28 mouse cellular contexts compared by ENCODE assay signal in the genomic region with DNA sequence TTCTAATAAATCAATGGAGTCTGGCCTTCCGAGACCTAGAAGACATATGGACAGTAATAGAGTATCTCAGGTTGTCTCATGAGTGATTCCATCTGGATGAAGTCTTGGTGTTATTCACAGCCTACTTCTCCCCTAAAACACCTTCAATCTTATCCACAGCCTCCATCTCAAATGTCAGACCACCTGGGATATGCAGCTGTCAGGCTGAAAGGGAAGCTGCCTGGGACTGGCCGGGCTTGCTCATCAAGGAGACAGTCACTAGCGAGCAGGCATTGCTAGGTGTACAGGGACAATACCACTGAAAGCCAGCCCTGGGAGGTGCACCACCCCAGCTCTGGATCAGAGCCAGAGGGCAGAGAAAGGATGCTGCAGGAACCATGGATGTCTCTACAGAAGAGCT.
A peak's percentile ranks its signal among the peaks of the same experiment; 100 is the strongest.
DNase-seq lines count a peak whose midpoint lies in the region; ATAC-seq lines count a peak whose summit lies in the region.
"Had no signal": no experiment of that assay in that cellular context is flagged by ENCODE, and none has a peak within 500 bp of the region (broad histone marks: within the 10 kb centered on the region; RNA-seq: fewer than 3 reads in every experiment).

No protein-coding gene starts in this region.

- peaks cover 4% of the 10 kb centered on the region for H3K4me1 ChIP-seq in forebrain, embryonic 14.5 days (ENCODE audit: control insufficient read depth, insufficient read depth, low read length)
- H3K4me1 ChIP-seq in forebrain, embryonic 12.5 days: peaks cover 8% of the 10 kb centered on the region
- H3K4me1 ChIP-seq in kidney, embryonic 14.5 days (ENCODE audit: control insufficient read depth, insufficient read depth, low read length): 0 out of 2 replicates have a peak, but pooled peaks cover under 1% of the 10 kb centered on the region
- no peaks in the 10 kb centered on the region for H3K4me1 ChIP-seq in limb, embryonic 13.5 days
- no peaks in the 10 kb centered on the region for H3K4me1 ChIP-seq in limb, embryonic 10.5 days
- H3K4me1 ChIP-seq: embryonic facial prominence, embryonic 13.5 days; heart, embryonic 12.5 days; intestine, embryonic 15.5 days; limb, embryonic 15.5 days; liver, embryonic 13.5 days had no signal

- no peak overlapping the region for H3K4me3 ChIP-seq in forebrain, embryonic 14.5 days (ENCODE audit: low read depth, low read length)
- H3K4me3 ChIP-seq in forebrain, embryonic 12.5 days (replicated peaks): no peak overlapping the region
- no peak overlapping the region for H3K4me3 ChIP-seq in kidney, embryonic 14.5 days (ENCODE audit: low read length)
- H3K4me3 ChIP-seq in limb, embryonic 13.5 days: no peak overlapping the region
- no peak overlapping the region for H3K4me3 ChIP-seq in limb, embryonic 10.5 days
- H3K4me3 ChIP-seq: embryonic facial prominence, embryonic 13.5 days; erythroblast, embryonic 14.5 days; heart, embryonic 12.5 days; intestine, embryonic 15.5 days; left cerebral cortex, adult 2 months; limb, embryonic 15.5 days; liver, embryonic 13.5 days had no signal

- H3K9me3 ChIP-seq in forebrain, embryonic 14.5 days (replicated peaks; ENCODE audit: control insufficient read depth, low read length): no peaks in the 10 kb centered on the region
- H3K9me3 ChIP-seq in forebrain, embryonic 12.5 days: no peaks in the 10 kb centered on the region
- H3K9me3 ChIP-seq in kidney, embryonic 14.5 days (ENCODE audit: control insufficient read depth, low read length): no peaks in the 10 kb centered on the region
- no peaks in the 10 kb centered on the region for H3K9me3 ChIP-seq in limb, embryonic 13.5 days
- H3K9me3 ChIP-seq in limb, embryonic 10.5 days (replicated peaks): no peaks in the 10 kb centered on the region
- H3K9me3 ChIP-seq: embryonic facial prominence, embryonic 13.5 days; heart, embryonic 12.5 days; intestine, embryonic 15.5 days; limb, embryonic 15.5 days; liver, embryonic 13.5 days had no signal

- no peak overlapping the region for H3K4me2 ChIP-seq in forebrain, embryonic 14.5 days (ENCODE audit: low read length)
- no peak overlapping the region for H3K4me2 ChIP-seq in forebrain, embryonic 12.5 days
- H3K4me2 ChIP-seq in kidney, embryonic 14.5 days (replicated peaks; ENCODE audit: low read depth, low read length): no peak overlapping the region
- H3K4me2 ChIP-seq in limb, embryonic 13.5 days (replicated peaks): no peak overlapping the region
- H3K4me2 ChIP-seq: embryonic facial prominence, embryonic 13.5 days; heart, embryonic 12.5 days; intestine, embryonic 15.5 days; limb, embryonic 15.5 days; liver, embryonic 13.5 days had no signal

- no peaks in the 10 kb centered on the region for H3K27me3 ChIP-seq in forebrain, embryonic 14.5 days (replicated peaks; ENCODE audit: control insufficient read depth, insufficient read depth, low read length)
- H3K27me3 ChIP-seq in forebrain, embryonic 12.5 days: no peaks in the 10 kb centered on the region
- H3K27me3 ChIP-seq in kidney, embryonic 14.5 days (ENCODE audit: control insufficient read depth, insufficient read depth, low read length): no peaks in the 10 kb centered on the region
- H3K27me3 ChIP-seq in limb, embryonic 13.5 days: peaks cover 4% of the 10 kb centered on the region
- H3K27me3 ChIP-seq in limb, embryonic 10.5 days (ENCODE audit: low read depth, poor library complexity, severe bottlenecking): no peaks in the 10 kb centered on the region
- H3K27me3 ChIP-seq: embryonic facial prominence, embryonic 13.5 days; heart, embryonic 12.5 days; intestine, embryonic 15.5 days; limb, embryonic 15.5 days; liver, embryonic 13.5 days had no signal

- no peak overlapping the region for H3K9ac ChIP-seq in forebrain, embryonic 14.5 days (ENCODE audit: low read length)
- H3K9ac ChIP-seq in forebrain, embryonic 12.5 days: no peak overlapping the region
- no peak overlapping the region for H3K9ac ChIP-seq in kidney, embryonic 14.5 days (ENCODE audit: low read depth, low read length)
- no peak overlapping the region for H3K9ac ChIP-seq in limb, embryonic 13.5 days
- H3K9ac ChIP-seq: embryonic facial prominence, embryonic 13.5 days; heart, embryonic 12.5 days; intestine, embryonic 15.5 days; limb, embryonic 15.5 days; liver, embryonic 13.5 days had no signal

- DNase-seq in forebrain, embryonic 14.5 days (ENCODE audit: low spot score): no peak
- DNase-seq in kidney, postnatal 36 days: no peak
- no peak for DNase-seq in limb, embryonic 10.5 days (ENCODE audit: low spot score)
- DNase-seq in layer of hippocampus, adult 8-10 months (ENCODE audit: low spot score in 2 of 2): no peak
- DNase-seq: adrenal gland, postnatal 14 days; cerebellum, adult 18-20 months; embryo, embryonic 11 days; gastrocnemius, postnatal 25 days; heart, adult 18-20 months; heart, postnatal 4 days; kidney, adult 9 months; liver, embryonic 13.5 days; lung, adult 18-20 months; lung, postnatal 4 days; midbrain, embryonic 14.5 days; thymus, postnatal 4 days had no signal

- H3K36me3 ChIP-seq in forebrain, embryonic 14.5 days (ENCODE audit: control insufficient read depth, insufficient read depth, low read length): no peaks in the 10 kb centered on the region
- H3K36me3 ChIP-seq in forebrain, embryonic 12.5 days (replicated peaks): no peaks in the 10 kb centered on the region
- H3K36me3 ChIP-seq in kidney, embryonic 14.5 days (ENCODE audit: control insufficient read depth, insufficient read depth, low read length): no peaks in the 10 kb centered on the region
- no peaks in the 10 kb centered on the region for H3K36me3 ChIP-seq in limb, embryonic 13.5 days
- H3K36me3 ChIP-seq in limb, embryonic 10.5 days: no peaks in the 10 kb centered on the region
- H3K36me3 ChIP-seq: embryonic facial prominence, embryonic 13.5 days; heart, embryonic 12.5 days; intestine, embryonic 15.5 days; limb, embryonic 15.5 days; liver, embryonic 13.5 days had no signal

- WGBS in forebrain, embryonic 14.5 days: 62% methylated on average over 3 of the region's 3 CpGs
- 70% methylated on average over 3 of the region's 3 CpGs for WGBS in forebrain, embryonic 12.5 days
- 30% methylated on average over 3 of the region's 3 CpGs for WGBS in kidney, embryonic 14.5 days
- WGBS in limb, embryonic 13.5 days: 43% methylated on average over 3 of the region's 3 CpGs
- 66% methylated on average over 3 of the region's 3 CpGs for WGBS in limb, embryonic 10.5 days

- peak; percentile 24; the same call in 1 of the 2 replicates for ATAC-seq in forebrain, embryonic 14.5 days
- ATAC-seq in forebrain, embryonic 12.5 days (ENCODE audit: low FRiP score): no peak
- peak; percentile 86 for ATAC-seq in kidney, embryonic 14.5 days (ENCODE audit: low FRiP score, low TSS enrichment)
- 0 out of 2 replicates have a peak, but pooled peaks have one; percentile 40 for ATAC-seq in limb, embryonic 13.5 days (ENCODE audit: low FRiP score, low read depth)
- ATAC-seq: CD4-positive, CD25-positive, alpha-beta regulatory T cell, adult 4 months; hindbrain, postnatal 0 days; intestine, embryonic 15.5 days; lung, postnatal 0 days had no signal

- H3K27ac ChIP-seq in forebrain, embryonic 14.5 days (ENCODE audit: low read depth, low read length): no peak overlapping the region
- H3K27ac ChIP-seq in forebrain, embryonic 12.5 days: no peak overlapping the region
- no peak overlapping the region for H3K27ac ChIP-seq in kidney, embryonic 14.5 days (ENCODE audit: low read depth, low read length)
- no peak overlapping the region for H3K27ac ChIP-seq in limb, embryonic 13.5 days
- H3K27ac ChIP-seq in limb, embryonic 10.5 days: no peak overlapping the region
- H3K27ac ChIP-seq: embryonic facial prominence, embryonic 13.5 days; hindbrain, postnatal 0 days; intestine, embryonic 15.5 days; left cerebral cortex, adult 2 months; limb, embryonic 15.5 days; liver, embryonic 13.5 days had no signal
